Mouse (Mus musculus) splenic B cell, adult 2 months (primary cell): ENCODE results near the gene Ppp1r16b.

ENCODE experiments used
- DNase-seq: peaks from one replicate; pipeline ENCODE4 v3.0.0-alpha.2; 2011; ENCODE audit warnings: low read depth, low spot score
- H3K27me3 ChIP-seq: 2 replicates; pipeline ENCODE4 v1.6.1; 2012; ENCODE audit warnings: mild to moderate bottlenecking, low read length, moderate library complexity, mixed read lengths; ENCODE audit not compliant: control insufficient read depth, poor library complexity, insufficient read depth, severe bottlenecking
- H3K36me3 ChIP-seq: 2 replicates; pipeline ENCODE4 v1.6.1; 2012; ENCODE audit warnings: mild to moderate bottlenecking, low read length, moderate library complexity, mixed read lengths; ENCODE audit not compliant: control insufficient read depth, poor library complexity, insufficient read depth, severe bottlenecking

Ppp1r16b gene

DNA sequence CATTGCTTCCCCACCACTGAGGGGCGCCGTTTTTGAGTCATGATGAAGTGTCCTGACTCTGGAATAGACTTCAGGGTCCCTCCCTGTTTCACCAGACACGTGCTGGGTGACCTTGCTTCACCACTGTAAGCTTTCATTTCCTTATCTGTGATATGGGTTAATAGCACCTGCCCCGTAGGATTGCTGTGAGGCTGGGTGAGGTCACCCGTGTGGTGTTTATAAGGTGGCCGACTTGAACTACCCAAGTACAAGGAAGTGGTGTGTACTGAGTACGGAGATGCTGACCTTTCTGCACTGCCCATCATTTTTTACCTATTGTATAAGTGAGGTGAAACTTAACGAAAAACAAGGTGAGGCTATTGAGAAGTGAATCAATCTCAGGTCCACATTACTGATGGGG is 138.4 kb downstream of the Ppp1r16b start:
- H3K36me3 ChIP-seq: peaks cover 9% of the 10 kb centered on the region
- H3K27me3 ChIP-seq: no peaks in the 10 kb centered on the region
- no peak for DNase-seq

DNA sequence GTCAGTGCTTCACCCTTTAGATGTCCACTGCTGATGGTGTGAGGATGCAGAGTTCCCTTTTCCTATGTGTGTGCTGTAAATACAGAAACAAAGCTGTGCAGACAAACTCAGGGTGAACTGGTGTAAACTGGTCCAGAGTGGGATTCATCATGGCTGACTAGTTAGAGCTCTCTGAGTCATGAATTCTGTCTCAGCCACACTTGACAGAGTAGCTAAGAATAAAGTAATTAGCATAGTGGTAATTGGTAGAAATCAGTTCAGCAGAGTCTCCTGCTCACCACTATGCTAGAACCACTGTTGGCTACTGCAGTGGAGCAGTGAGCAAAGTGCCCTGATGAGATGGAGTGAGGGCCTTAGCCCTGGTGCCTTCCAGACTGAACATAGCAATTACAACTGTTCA is 150.5 kb downstream of the Ppp1r16b start:
- Histone ChIP-seq H3K27me3 (no peaks in the 10 kb centered on the region), H3K36me3 (no peaks in the 10 kb centered on the region; the same call in none of the 2 replicates)
- no peak for DNase-seq
